Mouse (Mus musculus): ENCODE measurements around the gene Sox2. TPM values are rescaled to one million over a fixed set of nuclear protein-coding genes. Genes with fewer than 3 reads are reported as not detected.
A peak's percentile ranks its signal among the peaks of the same experiment; 100 is the strongest.

The Sox2 gene
- polyA plus RNA-seq, 1 experiment: not detected

DNA sequence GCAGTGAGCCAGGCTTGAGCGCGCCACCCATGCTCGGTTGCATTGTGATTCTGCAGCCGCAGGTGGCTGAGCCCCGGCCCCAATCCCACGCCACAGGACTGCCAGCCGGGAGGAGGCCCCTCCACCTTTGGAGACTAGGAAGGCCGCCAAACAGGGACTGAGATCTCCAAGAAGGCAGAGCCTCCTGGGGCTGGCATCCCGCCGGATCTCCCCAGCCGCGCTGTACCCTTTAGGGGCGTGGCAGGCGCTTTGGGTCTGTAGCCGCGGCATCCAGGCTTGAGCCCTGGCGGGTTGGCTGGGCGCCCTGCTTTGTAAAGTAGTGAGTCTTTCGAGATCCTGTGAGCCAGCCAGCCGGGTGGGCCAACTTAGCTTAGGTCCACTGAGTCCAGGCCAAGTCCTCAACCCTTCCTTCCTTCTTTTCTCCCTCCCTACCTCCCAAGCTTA is 7.7 kb upstream of the Sox2 start:
- H3K27ac ChIP-seq (ENCODE audit: insufficient read depth, low read depth, low read length): no peak overlapping the region
- H3K4me1 ChIP-seq (ENCODE audit: control insufficient read depth, insufficient read depth, low read length): no peaks in the 10 kb centered on the region
- H3K4me3 ChIP-seq (ENCODE audit: insufficient read depth, low read length): no peak overlapping the region
- TF ChIP-seq POLR2A (IDR thresholded peaks at IDR 0.05; ENCODE audit: borderline replicate concordance, low read depth, low read length) (no peak), CTCF (IDR thresholded peaks at IDR 0.05; ENCODE audit: low read depth, low read length) (no peak)

DNA sequence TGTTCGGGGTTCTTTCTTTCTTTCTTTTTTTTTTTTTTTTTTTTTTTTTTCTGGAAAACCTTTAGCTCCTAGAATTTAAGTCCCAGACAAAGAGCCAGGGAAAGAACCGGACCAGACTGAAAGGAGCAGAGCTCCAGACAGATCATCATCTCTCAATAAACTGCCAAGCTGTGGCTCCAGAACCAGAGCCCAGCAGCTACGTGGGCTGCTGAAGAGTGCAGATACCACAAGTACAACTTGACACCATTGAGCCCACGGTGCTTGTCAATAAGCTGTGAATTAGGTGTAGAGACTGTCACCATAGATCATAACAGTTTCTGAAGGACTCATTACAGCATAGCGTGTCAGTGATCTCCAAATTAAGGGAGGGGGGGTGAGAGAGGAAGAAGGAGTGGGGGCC is 7.1 kb upstream of the Sox2 start:
- Histone ChIP-seq H3K4me3 (ENCODE audit: insufficient read depth, low read length) (no peak overlapping the region), H3K4me1 (ENCODE audit: control insufficient read depth, insufficient read depth, low read length) (no peaks in the 10 kb centered on the region), H3K27ac (ENCODE audit: insufficient read depth, low read depth, low read length) (no peak overlapping the region)
- TF ChIP-seq CTCF (IDR thresholded peaks at IDR 0.05; ENCODE audit: low read depth, low read length) (no peak), POLR2A (IDR thresholded peaks at IDR 0.05; ENCODE audit: borderline replicate concordance, low read depth, low read length) (no peak)

DNA sequence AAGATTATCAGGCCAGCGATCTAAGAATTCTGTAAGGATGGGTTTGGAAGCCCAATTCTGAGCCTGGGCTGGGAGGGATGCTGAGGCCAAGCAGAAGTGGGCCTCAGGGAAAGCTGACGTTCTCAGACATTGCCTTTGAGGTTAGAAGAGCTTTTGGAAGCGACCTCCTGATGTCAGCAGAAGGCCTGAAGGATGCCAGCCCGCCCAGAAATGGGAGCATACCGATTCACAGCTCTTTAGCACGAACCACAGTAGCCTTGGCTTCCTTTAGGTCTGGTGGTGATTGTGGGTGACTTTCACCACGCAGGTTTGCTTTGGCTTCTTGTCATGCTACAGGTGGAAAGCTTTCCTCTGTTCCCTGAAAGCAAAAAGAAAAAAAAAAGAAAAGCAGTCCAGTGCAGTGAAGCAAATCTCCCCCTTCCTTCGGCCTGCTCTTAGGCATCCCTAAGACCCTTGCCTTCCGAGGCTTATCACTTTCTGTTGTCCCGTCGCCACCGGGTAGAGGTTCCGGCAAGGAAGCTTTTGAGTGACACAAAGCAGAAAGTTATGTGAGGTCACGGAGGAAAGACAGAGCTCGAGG is 6.6 kb upstream of the Sox2 start:
- Histone ChIP-seq H3K4me3 (ENCODE audit: insufficient read depth, low read length) (no peak overlapping the region), H3K4me1 (ENCODE audit: control insufficient read depth, insufficient read depth, low read length) (no peaks in the 10 kb centered on the region), H3K27ac (ENCODE audit: insufficient read depth, low read depth, low read length) (no peak overlapping the region)
- no peak for TF ChIP-seq POLR2A (IDR thresholded peaks at IDR 0.05; ENCODE audit: borderline replicate concordance, low read depth, low read length)
- TF ChIP-seq CTCF (IDR thresholded peaks at IDR 0.05; ENCODE audit: low read depth, low read length): no peak

DNA sequence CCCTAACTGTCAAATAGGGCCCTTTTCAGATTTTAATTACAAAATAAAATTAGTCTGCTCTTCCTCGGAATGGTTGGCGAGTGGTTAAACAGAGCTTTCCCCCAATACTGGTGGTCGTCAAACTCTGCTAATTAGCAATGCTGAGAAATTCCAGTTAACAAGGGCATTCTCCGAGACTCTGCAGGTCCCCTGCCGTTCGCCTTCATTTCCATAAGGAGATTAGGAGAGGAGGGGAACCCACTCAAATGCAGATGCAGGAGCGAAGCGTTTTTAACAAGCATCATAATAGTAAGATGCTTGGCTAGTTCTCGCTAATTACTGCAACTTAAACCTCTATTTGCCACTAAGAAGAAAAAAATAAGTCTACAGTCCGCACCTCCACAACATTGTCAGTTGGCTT is 4.0 kb upstream of the Sox2 start:
- Histone ChIP-seq H3K27ac (ENCODE audit: insufficient read depth, low read depth, low read length) (no peak overlapping the region), H3K4me1 (ENCODE audit: control insufficient read depth, insufficient read depth, low read length) (no peaks in the 10 kb centered on the region)

DNA sequence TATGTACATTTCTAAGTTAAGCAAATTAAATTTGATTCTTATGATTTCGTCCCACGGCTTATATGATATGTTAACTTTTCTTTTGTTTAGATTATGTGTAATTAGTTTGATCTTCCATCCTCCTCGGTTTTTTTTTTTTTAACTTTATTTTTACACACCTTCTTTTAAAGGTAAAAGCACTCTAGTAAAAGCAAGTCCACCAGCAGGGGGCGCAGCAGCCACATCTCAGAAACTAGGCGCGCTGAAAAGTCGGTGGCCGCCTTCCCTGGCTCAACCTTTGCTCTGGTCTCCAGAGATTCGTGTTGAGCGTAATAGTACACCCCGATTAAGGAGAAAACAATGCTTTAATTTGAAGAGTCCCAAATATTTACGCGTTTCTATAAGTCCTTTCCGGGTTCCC is 2.5 kb upstream of the Sox2 start:
- Histone ChIP-seq H3K4me1 (ENCODE audit: control insufficient read depth, insufficient read depth, low read length) (no peaks in the 10 kb centered on the region), H3K4me3 (ENCODE audit: insufficient read depth, low read length) (no peak overlapping the region), H3K27ac (ENCODE audit: insufficient read depth, low read depth, low read length) (no peak overlapping the region)
- peak; percentile 83 for TF ChIP-seq CTCF (IDR thresholded peaks at IDR 0.05; ENCODE audit: low read depth, low read length)
- TF ChIP-seq POLR2A (IDR thresholded peaks at IDR 0.05; ENCODE audit: borderline replicate concordance, low read depth, low read length): no peak

More for the DNA sequence above, 4.0 kb upstream of the Sox2 start:
- TF ChIP-seq POLR2A (IDR thresholded peaks at IDR 0.05; ENCODE audit: borderline replicate concordance, low read depth, low read length) (no peak), CTCF (IDR thresholded peaks at IDR 0.05; ENCODE audit: low read depth, low read length) (no peak)
- no peak overlapping the region for H3K4me3 ChIP-seq (ENCODE audit: insufficient read depth, low read length)

DNA sequence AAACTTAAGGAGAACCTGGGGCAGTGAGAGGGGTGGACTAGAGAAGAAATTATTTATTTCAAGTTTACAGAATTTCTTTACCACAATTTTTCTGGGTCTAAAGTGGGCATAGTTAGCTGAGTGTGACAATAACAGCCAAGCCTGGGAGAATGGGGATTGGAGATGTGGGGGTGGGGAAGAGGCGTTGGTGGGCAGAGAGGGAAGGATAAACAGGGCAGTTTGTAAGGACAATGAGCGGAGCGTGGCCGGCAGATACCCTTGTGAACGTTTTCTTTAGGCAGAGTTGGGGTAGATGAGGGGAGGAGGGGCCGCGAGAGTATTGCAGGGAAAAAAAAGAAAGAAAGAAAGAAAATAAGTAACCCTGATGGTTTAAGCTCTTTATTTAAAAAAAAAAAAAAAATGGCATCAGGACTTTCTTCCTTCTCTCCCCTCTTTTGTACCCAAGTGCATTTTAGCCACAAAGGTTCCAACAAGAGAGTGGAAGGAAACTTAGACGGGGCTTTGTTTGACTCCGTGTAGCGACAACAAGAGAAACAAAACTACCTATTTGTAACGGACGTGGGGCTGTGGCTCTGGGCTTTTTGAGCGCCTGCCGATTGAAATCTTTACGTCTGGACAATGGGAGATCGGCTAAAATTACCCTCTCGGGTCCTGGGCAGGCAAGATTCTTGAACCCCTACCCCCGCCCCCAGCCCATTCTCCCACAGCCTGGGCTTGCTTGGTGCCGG is 1.9 kb upstream of the Sox2 start:
- H3K27ac ChIP-seq (ENCODE audit: insufficient read depth, low read depth, low read length): no peak overlapping the region
- H3K4me3 ChIP-seq (ENCODE audit: insufficient read depth, low read length): no peak overlapping the region
- TF ChIP-seq CTCF (IDR thresholded peaks at IDR 0.05; ENCODE audit: low read depth, low read length) (no peak), POLR2A (IDR thresholded peaks at IDR 0.05; ENCODE audit: borderline replicate concordance, low read depth, low read length) (no peak)
- no peaks in the 10 kb centered on the region for H3K4me1 ChIP-seq (ENCODE audit: control insufficient read depth, insufficient read depth, low read length)

DNA sequence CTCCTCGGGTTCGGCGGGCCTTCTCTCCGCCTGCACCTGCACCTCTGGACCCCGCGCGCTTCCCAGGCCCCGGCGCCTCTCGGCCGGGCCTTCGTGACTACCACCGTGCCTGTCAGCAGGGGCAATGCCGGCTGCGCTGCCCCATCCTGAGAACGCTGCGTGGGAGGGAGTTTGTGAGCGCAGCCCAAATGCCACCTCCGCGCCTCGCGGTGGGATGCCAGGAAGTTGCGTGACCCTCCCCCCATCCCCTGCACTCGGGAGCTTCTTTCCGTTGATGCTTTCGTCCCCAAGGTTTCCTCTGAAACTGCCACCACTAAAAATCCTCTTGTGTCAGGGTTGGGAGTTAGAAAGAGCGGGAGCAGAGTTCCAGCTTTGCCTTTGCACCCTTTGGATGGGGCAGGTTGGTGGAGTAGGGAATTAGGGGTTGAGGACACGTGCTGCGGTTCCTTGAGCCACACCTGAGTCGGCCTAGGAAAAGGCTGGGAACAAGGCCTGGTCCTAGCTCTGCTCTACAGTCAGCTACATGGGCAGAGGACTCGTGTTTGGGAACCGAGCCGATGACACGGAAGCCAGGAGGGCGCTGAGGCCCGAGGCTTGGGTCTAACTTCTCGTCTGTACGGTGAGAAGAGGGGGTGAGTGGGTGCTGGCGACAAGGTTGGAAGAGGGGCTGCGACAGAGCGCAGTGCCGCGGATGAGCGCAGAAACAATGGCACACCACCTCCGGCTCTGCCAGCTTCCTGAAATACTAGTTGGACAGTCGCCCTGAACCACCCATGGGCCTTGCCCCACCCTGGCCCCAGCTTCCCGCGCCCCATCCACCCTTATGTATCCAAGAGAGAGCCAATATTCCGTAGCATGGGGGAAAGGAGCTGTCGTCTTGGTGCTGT is 1.1 kb upstream of the Sox2 start:
- Histone ChIP-seq H3K4me1 (ENCODE audit: control insufficient read depth, insufficient read depth, low read length) (no peaks in the 10 kb centered on the region), H3K27ac (ENCODE audit: insufficient read depth, low read depth, low read length) (no peak overlapping the region), H3K4me3 (ENCODE audit: insufficient read depth, low read length) (no peak overlapping the region)
- no peak for TF ChIP-seq CTCF (IDR thresholded peaks at IDR 0.05; ENCODE audit: low read depth, low read length)
- no peak for TF ChIP-seq POLR2A (IDR thresholded peaks at IDR 0.05; ENCODE audit: borderline replicate concordance, low read depth, low read length)

DNA sequence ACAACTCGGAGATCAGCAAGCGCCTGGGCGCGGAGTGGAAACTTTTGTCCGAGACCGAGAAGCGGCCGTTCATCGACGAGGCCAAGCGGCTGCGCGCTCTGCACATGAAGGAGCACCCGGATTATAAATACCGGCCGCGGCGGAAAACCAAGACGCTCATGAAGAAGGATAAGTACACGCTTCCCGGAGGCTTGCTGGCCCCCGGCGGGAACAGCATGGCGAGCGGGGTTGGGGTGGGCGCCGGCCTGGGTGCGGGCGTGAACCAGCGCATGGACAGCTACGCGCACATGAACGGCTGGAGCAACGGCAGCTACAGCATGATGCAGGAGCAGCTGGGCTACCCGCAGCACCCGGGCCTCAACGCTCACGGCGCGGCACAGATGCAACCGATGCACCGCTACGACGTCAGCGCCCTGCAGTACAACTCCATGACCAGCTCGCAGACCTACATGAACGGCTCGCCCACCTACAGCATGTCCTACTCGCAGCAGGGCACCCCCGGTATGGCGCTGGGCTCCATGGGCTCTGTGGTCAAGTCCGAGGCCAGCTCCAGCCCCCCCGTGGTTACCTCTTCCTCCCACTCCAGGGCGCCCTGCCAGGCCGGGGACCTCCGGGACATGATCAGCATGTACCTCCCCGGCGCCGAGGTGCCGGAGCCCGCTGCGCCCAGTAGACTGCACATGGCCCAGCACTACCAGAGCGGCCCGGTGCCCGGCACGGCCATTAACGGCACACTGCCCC is 586 bp downstream of the Sox2 start:
- no peaks in the 10 kb centered on the region for H3K4me1 ChIP-seq (ENCODE audit: control insufficient read depth, insufficient read depth, low read length)
- H3K27ac ChIP-seq (ENCODE audit: insufficient read depth, low read depth, low read length): no peak overlapping the region
- TF ChIP-seq CTCF (IDR thresholded peaks at IDR 0.05; ENCODE audit: low read depth, low read length) (no peak), POLR2A (IDR thresholded peaks at IDR 0.05; ENCODE audit: borderline replicate concordance, low read depth, low read length) (no peak)
- H3K4me3 ChIP-seq (ENCODE audit: insufficient read depth, low read length): no peak overlapping the region

DNA sequence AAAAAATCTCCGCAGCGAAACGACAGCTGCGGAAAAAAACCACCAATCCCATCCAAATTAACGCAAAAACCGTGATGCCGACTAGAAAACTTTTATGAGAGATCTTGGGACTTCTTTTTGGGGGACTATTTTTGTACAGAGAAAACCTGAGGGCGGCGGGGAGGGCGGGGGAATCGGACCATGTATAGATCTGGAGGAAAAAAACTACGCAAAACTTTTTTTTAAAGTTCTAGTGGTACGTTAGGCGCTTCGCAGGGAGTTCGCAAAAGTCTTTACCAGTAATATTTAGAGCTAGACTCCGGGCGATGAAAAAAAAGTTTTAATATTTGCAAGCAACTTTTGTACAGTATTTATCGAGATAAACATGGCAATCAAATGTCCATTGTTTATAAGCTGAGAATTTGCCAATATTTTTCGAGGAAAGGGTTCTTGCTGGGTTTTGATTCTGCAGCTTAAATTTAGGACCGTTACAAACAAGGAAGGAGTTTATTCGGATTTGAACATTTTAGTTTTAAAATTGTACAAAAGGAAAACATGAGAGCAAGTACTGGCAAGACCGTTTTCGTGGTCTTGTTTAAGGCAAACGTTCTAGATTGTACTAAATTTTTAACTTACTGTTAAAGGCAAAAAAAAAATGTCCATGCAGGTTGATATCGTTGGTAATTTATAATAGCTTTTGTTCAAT is 1.4 kb downstream of the Sox2 start:
- Histone ChIP-seq H3K4me1 (ENCODE audit: control insufficient read depth, insufficient read depth, low read length) (no peaks in the 10 kb centered on the region), H3K4me3 (ENCODE audit: insufficient read depth, low read length) (no peak overlapping the region), H3K27ac (ENCODE audit: insufficient read depth, low read depth, low read length) (no peak overlapping the region)
- no peak for TF ChIP-seq CTCF (IDR thresholded peaks at IDR 0.05; ENCODE audit: low read depth, low read length)
- no peak for TF ChIP-seq POLR2A (IDR thresholded peaks at IDR 0.05; ENCODE audit: borderline replicate concordance, low read depth, low read length)

All from bone marrow macrophage, adult 2 months (primary cell).